Mouse (Mus musculus) lung, postnatal 10 days (tissue): ENCODE results near the gene Rsph1.
"Not testable (repeated sequence)": the region's sequence is repeated elsewhere in the genome, so short reads cannot be mapped to it uniquely, and the experiment has no call there.

Experiments
- DNase-seq: peaks from one replicate; pipeline ENCODE4 v3.0.0; 2021

Rsph1 gene

GRCm38 (mm10) chr17:31275181-31275580, 2.0 kb downstream of the Rsph1 start:
- no peak for DNase-seq

GRCm38 (mm10) chr17:31273631-31274030, 3.6 kb downstream of the Rsph1 start:
- no peak for DNase-seq

- no peak for DNase-seq
Measured at GRCm38 (mm10) chr17:31272416-31273165, 4.6 kb downstream of the Rsph1 start.

GRCm38 (mm10) chr17:31271136-31271851, 5.9 kb downstream of the Rsph1 start:
- DNase-seq = no peak

GRCm38 (mm10) chr17:31270736-31271135, 6.4 kb downstream of the Rsph1 start:
- not testable (repeated sequence) for DNase-seq

GRCm38 (mm10) chr17:31270246-31270645, 6.9 kb downstream of the Rsph1 start:
- DNase-seq = no peak

GRCm38 (mm10) chr17:31269761-31270160, 7.4 kb downstream of the Rsph1 start:
- no peak for DNase-seq

- no peak for DNase-seq
Measured at GRCm38 (mm10) chr17:31268016-31268415, 9.2 kb downstream of the Rsph1 start.

GRCm38 (mm10) chr17:31267603-31268002, 9.6 kb downstream of the Rsph1 start:
- no peak for DNase-seq

GRCm38 (mm10) chr17:31267138-31267537, 10.0 kb downstream of the Rsph1 start:
- DNase-seq = no peak

- no peak for DNase-seq
Measured at GRCm38 (mm10) chr17:31266321-31266950, 10.7 kb downstream of the Rsph1 start.

- no peak for DNase-seq
Measured at GRCm38 (mm10) chr17:31265831-31266230, 11.4 kb downstream of the Rsph1 start.

GRCm38 (mm10) chr17:31265171-31265572, 12.0 kb downstream of the Rsph1 start:
- no peak for DNase-seq

GRCm38 (mm10) chr17:31264372-31264771, 12.8 kb downstream of the Rsph1 start:
- no peak for DNase-seq

- DNase-seq = no peak
Measured at GRCm38 (mm10) chr17:31263770-31264169, 13.4 kb downstream of the Rsph1 start.

GRCm38 (mm10) chr17:31262715-31263114, 14.5 kb downstream of the Rsph1 start:
- DNase-seq = no peak

GRCm38 (mm10) chr17:31261352-31261751, 15.8 kb downstream of the Rsph1 start:
- DNase-seq = no peak

- peak; percentile 49 for DNase-seq
Measured at GRCm38 (mm10) chr17:31260430-31260829, 16.8 kb downstream of the Rsph1 start.

- DNase-seq = peak; percentile 56
Measured at GRCm38 (mm10) chr17:31259825-31260224, 17.4 kb downstream of the Rsph1 start.

GRCm38 (mm10) chr17:31259145-31259544, 18.0 kb downstream of the Rsph1 start:
- no peak for DNase-seq

- DNase-seq = no peak
Measured at GRCm38 (mm10) chr17:31258310-31258865, 18.8 kb downstream of the Rsph1 start.

- DNase-seq = no peak
Measured at GRCm38 (mm10) chr17:31257898-31258297, 19.3 kb downstream of the Rsph1 start.

- no peak for DNase-seq
Measured at GRCm38 (mm10) chr17:31257149-31257548, 20.0 kb downstream of the Rsph1 start.
